Mouse (Mus musculus) liver, adult 2 months (tissue): ENCODE measurements around the gene Cep170b.

Source experiments
- CTCF ChIP-seq: fragments of 200-500 bp; IDR thresholded peaks from 2 replicates; pipeline ENCODE4 v1.5.1; 2011; ENCODE audit warnings: low read depth, low read length, control low read depth
- POLR2A ChIP-seq: fragments of 200-500 bp; IDR thresholded peaks from 2 replicates; pipeline ENCODE4 v1.6.1; 2011; ENCODE audit warnings: low read length, control low read depth; ENCODE audit not compliant: insufficient read depth; ENCODE audit errors: extremely low read depth

DNA sequence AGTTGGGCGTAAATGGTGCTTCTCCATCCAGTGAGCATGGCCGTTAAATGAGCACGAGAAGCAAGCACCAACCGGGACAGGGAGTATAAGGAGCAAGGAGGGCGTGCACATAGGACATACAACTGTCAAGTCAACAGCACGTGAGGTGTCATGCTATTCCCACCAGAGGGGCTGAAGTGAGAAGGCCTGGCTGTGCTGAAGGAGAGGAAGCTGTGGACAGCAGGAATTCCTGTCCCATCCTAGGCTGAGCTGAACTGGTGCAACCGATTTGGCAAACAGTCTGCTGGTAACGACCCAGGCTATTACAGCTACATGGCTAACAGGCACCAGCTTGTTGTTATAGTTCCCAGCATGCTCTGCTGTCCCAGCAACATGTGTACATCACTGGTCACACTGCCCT lies 70.8 kb downstream of the Cep170b start:
- TF ChIP-seq CTCF (no peak), POLR2A (no peak)
